Mouse (Mus musculus) spleen, adult 12 weeks (tissue): ENCODE results near the gene Nlgn3.

Source experiments
- DNase-seq: peaks from one replicate; pipeline ENCODE4 v3.0.0; 2022; ENCODE audit warnings: low spot score

Nlgn3 gene

GRCm38 (mm10) chrX:101299055-101299454 is at the start of gene Nlgn3:
Nlgn3 (plus strand) TSS chrX:101299168.
- DNase-seq, result no peak

DNA sequence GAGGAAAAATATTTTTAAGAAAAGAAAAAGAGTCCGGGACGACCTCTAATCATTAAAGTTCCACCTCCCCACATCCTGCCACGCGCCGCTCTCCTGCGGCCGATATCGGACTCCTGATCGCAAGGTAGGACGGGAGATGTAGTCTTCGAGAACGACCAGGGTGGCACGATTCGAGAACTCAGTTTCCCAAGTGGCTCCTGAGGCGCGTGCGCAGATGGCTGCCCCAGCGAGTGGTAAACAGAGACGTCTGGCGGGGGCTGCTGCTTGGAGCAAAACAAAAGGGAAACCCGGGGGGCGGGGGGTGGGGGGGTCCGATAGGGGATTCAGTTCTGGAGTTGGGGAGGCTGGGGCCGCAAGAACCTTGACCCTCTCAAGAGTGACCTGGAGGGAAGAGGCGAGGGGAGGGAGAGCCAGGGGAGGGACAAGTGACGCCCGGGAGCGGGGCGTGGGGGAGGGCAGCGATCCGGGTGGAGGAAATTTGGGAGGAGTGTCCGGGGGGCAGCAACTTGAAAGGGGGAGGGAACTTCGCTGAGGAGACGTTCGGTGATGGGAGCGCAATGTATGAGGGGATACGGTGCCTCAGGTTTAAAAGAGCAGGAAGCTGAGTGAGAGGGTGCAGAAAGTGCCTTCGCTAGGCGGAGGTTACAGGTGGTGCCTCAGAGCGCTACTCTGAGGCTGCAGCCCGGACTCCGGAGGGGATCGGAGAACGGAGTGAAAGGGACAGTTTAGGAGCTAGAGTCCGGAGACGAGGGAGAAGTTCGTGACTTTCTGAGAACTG is 44.8 kb upstream of the Nlgn3 start, which contains the start of gene Foxo4:
Foxo4 (plus strand) TSS at position 577 of the 778 bp plus-strand sequence.
- DNase-seq, result peak; percentile 75

GRCm38 (mm10) chrX:101254740-101255139 is 44.2 kb upstream of the Nlgn3 start:
- peak; percentile 11 for DNase-seq

- DNase-seq, result no peak
These were observed 42.4 kb upstream of the Nlgn3 start for GRCm38 (mm10) chrX:101256603-101257002.

DNA sequence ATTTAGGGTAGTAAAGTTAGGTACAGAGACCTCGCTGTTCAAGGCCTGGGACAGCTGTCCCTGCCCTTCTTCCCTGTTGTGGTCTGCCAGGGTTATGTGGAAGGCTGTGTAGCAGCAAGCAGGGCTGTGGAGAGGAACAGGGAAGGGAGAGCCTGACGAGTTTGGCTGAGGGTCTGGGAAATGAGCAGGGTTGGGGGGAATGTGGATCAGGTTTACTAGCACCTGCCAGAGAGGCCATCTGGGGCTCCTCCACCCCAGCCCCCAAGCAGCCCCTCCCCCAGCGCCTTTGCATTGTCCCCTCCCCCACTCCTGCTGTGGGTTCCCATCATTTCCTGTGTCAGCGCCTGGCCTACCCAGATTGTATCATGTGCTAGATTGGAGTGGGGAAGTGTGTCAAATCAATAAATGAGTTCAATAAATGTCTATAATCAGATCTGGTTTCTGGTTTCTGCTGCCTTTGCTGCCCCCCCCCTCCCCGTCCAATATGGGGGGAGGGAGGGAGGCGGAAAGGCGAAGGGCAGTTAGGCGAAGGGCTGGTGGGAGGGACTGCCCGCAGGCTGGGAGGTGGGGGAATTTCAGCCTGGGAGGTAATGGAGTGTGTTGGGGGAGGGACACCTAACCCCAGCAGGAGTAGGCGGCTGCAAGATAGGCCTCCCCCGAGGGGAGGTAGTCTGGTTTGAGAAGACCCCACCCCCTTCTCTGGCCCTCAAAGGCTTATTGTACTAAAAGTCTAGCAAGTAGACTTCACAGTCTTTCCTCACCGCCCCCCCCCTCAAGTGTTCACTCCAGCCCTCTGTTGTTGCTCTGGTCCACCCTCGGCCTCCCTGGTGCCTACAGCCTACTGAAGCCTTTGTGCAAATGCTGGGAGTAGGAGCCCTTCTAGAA is 38.3 kb upstream of the Nlgn3 start:
- no peak for DNase-seq

DNA sequence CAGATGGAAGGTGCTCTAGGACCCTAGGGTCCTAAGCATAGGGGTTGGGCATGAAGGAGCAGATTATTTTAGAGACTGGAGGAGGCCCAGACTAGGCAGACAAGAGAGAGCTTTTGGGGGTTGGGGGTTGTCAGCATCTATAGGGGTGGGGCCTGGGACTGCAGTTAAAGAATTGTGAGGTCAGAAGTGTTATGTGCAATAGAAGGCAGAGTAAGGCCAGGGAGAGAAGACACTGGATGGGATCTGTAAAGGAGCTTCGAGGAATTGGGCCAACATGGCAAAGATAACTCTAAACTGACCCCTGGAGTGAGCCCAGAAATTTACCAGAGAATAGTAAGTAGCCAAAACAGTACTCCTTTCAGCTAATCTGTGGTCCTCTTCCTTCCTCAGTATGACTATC is 35.1 kb upstream of the Nlgn3 start, which contains the start of gene Gm614:
Gm614 (minus strand) TSS at position 101 of the 400 bp plus-strand sequence.
- no peak for DNase-seq

GRCm38 (mm10) chrX:101266631-101267030 is 32.3 kb upstream of the Nlgn3 start:
- no peak for DNase-seq

- DNase-seq, result no peak
These were observed 30.8 kb upstream of the Nlgn3 start, which contains the start of gene Il2rg for GRCm38 (mm10) chrX:101268025-101268754. Il2rg (minus strand) TSS chrX:101268255.

GRCm38 (mm10) chrX:101268755-101269124 is 30.2 kb upstream of the Nlgn3 start, which contains the start of gene Gm20489:
Gm20489 (minus strand) TSS chrX:101269023.
- DNase-seq, result no peak

DNA sequence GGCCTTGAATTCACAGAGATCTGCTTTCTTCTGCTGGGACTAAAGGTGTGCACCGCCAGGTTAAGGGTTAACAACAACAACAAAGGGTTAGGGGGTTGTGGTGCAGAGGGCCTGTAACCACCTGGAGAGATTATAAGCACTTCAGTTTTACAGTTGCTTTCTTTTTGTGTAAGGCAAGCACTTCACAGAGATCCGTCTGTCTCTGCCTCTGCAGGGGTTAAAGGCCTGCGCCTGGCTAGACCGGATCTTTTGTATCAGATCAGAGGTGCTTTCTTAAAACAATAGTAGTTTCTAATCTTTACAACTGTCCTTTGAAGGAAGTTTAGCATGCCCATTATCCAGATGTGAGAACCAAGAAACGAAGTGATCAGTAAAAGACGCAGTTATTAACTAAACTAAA is 25.6 kb upstream of the Nlgn3 start:
- no peak for DNase-seq

- DNase-seq, result peak; percentile 81
These were observed 24.9 kb upstream of the Nlgn3 start, which contains the start of gene Med12 for GRCm38 (mm10) chrX:101273875-101274738. Med12 (plus strand) TSS chrX:101274030.

GRCm38 (mm10) chrX:101282813-101283212 is 16.2 kb upstream of the Nlgn3 start:
- no peak for DNase-seq

DNA sequence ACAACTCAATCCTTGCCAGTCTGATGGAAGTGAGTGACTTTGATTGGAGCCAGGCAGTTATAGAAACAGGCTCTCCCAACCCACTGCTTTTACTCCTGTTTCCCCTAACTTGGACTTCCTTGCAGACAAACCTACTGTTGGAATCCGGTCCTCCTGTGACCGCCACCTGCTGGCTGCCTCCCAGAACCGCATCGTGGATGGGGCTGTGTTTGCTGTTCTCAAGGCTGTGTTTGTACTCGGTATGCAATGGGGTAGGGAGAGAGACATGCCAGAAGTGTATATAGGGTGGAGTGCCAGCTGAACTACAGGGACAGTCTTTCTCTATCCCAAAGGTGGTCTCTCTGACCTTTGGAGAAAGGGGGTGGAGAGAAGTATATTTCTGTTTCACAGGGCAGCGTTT is 13.4 kb upstream of the Nlgn3 start:
- peak; percentile 46 for DNase-seq

GRCm38 (mm10) chrX:101285953-101286670 is 12.9 kb upstream of the Nlgn3 start:
- no peak for DNase-seq

GRCm38 (mm10) chrX:101287543-101287942 is 11.4 kb upstream of the Nlgn3 start:
- no peak for DNase-seq

- DNase-seq, result no peak
These were observed 10.5 kb upstream of the Nlgn3 start for GRCm38 (mm10) chrX:101288432-101288831.

GRCm38 (mm10) chrX:101289037-101289436 is 9.9 kb upstream of the Nlgn3 start:
- no peak for DNase-seq

DNA sequence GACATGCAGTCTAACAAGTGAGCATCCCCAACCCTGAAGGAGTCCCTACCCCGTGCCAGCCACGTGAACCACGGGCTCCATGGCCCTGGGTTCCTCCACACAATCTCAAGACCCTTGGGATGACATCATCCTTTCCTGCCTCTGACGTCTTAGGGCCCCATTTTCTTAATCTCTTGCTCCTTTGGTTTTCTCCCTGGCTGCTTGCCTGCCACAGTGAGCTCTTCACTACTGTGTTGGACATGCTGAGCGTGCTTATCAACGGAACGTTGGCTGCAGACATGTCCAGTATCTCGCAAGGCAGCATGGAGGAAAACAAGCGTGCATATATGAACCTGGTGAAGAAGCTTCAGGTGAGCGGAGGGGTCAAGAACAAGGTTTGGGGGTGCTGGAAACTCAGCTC is 8.9 kb upstream of the Nlgn3 start:
- no peak for DNase-seq

- DNase-seq, result no peak
These were observed 782 bp downstream of the Nlgn3 start for GRCm38 (mm10) chrX:101299473-101300426.
